Mouse (Mus musculus) erythroblast, embryonic 14.5 days (primary cell): ENCODE measurements around the gene Sntb2. TPM values are rescaled to one million over a fixed set of nuclear protein-coding genes. Genes with fewer than 3 reads are reported as not detected.

Experiments
- H3K27me3 ChIP-seq: 2 replicates; pipeline ENCODE4 v1.6.1; 2012; ENCODE audit warnings: inconsistent platforms; ENCODE audit not compliant: control insufficient read depth
- H3K36me3 ChIP-seq: 2 replicates; pipeline ENCODE4 v1.6.1; 2012; ENCODE audit warnings: mild to moderate bottlenecking, inconsistent platforms; ENCODE audit not compliant: control insufficient read depth
- H3K4me1 ChIP-seq: 2 replicates; pipeline ENCODE4 v1.6.1; 2012; ENCODE audit warnings: inconsistent platforms; ENCODE audit not compliant: control insufficient read depth
- H3K4me3 ChIP-seq: replicated peaks from 2 replicates; pipeline ENCODE3; 2012; ENCODE audit warnings: moderate library complexity, mild to moderate bottlenecking, inconsistent platforms
- H3K9me3 ChIP-seq: 2 replicates; pipeline ENCODE4 v1.6.1; 2012; ENCODE audit warnings: low read length, inconsistent platforms, mixed read lengths; ENCODE audit not compliant: control insufficient read depth
- GATA1 ChIP-seq: IDR thresholded peaks from 2 replicates; pipeline ENCODE4 v1.6.1; 2012; ENCODE audit warnings: low read length, inconsistent platforms, mixed read lengths
- TAL1 ChIP-seq: IDR thresholded peaks from 3 replicates; pipeline ENCODE4 v1.6.1; 2012; ENCODE audit warnings: low read length, inconsistent platforms, mixed read lengths
- polyA plus RNA-seq: library from polyadenylated mRNA; stranded (reverse); fragments of >175 nt; gene quantifications from 2 replicates; pipeline ENCODE4 v1.2.3, GENCODE M21; 2012

Sntb2 gene
- 0.01 and 0.08 TPM in 2 replicates for polyA plus RNA-seq

- Histone ChIP-seq H3K36me3 (no peaks in the 10 kb centered on the region), H3K4me1 (peaks cover 18% of the 10 kb centered on the region), H3K4me3 (peak within 1 kb of the TSS; percentile 65), H3K27me3 (peaks cover 68% of the 10 kb centered on the region), H3K9me3 (no peaks in the 10 kb centered on the region; the same call in 1 of the 2 replicates)
- TF ChIP-seq TAL1 = no peak
- TF ChIP-seq GATA1 = no peak
Observed at GRCm38 (mm10) chr8:106935324-106935869, at the start of gene Sntb2. Gene Sntb2 (plus strand): TSS chr8:106935750.

DNA sequence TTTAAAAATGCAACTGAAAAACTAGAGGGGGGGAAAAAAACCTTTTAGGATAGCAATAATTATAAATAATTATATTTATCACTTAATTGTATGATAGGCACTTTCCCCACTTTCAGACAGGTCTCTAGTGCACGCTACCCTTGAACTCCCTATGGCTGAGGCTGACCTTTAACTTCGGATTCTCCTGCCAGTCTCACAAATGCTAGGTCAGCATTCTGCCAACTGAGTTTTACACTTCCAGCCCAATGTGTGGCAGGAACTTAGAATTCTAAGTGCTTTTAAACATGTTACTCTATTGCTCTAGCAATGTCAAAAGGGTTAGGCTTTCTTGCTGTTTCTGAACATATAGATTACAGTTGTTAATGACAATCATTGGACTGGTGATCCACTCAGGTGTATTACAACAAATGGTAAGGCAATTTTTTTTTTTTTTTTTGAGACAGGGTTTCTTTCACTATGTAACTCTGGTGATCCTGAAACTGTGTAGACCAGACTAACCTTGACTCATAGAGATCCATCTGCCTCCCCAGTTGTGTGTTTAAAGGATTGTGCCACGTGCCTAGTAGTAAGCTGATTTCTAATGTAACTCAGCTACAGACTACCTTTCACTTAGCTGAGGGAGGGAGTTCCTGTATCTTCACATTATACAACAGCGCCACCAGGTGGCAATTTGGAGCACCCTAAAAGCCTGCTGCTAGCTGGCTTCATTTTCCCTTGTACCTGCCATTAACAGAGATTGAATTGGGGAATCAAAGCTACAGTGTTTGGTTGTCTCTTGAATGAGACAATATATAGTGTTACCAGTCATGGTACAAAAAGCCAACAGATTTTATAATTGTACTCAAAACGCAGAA lies 48.0 kb upstream of the Sntb2 start:
- peaks cover 57% of the 10 kb centered on the region for H3K36me3 ChIP-seq
- peaks cover 13% of the 10 kb centered on the region for H3K4me1 ChIP-seq
- H3K4me3 ChIP-seq = no peak overlapping the region
- H3K27me3 ChIP-seq = no peaks in the 10 kb centered on the region
- no peaks in the 10 kb centered on the region for H3K9me3 ChIP-seq
- TF ChIP-seq TAL1 = no peak
- TF ChIP-seq GATA1 = no peak

- peaks cover 18% of the 10 kb centered on the region for H3K4me1 ChIP-seq
- H3K4me3 ChIP-seq = no peak overlapping the region
- H3K36me3 ChIP-seq = peaks cover 46% of the 10 kb centered on the region
- no peaks in the 10 kb centered on the region for H3K27me3 ChIP-seq
- no peaks in the 10 kb centered on the region for H3K9me3 ChIP-seq
- TF ChIP-seq GATA1 (no peak), TAL1 (no peak)
Observed at GRCm38 (mm10) chr8:106888803-106889202, 46.7 kb upstream of the Sntb2 start.

- Histone ChIP-seq H3K36me3 (peaks cover 38% of the 10 kb centered on the region), H3K4me1 (peaks cover 32% of the 10 kb centered on the region), H3K9me3 (no peaks in the 10 kb centered on the region), H3K4me3 (peak overlapping the region; percentile 96), H3K27me3 (no peaks in the 10 kb centered on the region)
- TF ChIP-seq GATA1 (no peak), TAL1 (no peak)
Observed at GRCm38 (mm10) chr8:106892210-106892805, 43.2 kb upstream of the Sntb2 start.

DNA sequence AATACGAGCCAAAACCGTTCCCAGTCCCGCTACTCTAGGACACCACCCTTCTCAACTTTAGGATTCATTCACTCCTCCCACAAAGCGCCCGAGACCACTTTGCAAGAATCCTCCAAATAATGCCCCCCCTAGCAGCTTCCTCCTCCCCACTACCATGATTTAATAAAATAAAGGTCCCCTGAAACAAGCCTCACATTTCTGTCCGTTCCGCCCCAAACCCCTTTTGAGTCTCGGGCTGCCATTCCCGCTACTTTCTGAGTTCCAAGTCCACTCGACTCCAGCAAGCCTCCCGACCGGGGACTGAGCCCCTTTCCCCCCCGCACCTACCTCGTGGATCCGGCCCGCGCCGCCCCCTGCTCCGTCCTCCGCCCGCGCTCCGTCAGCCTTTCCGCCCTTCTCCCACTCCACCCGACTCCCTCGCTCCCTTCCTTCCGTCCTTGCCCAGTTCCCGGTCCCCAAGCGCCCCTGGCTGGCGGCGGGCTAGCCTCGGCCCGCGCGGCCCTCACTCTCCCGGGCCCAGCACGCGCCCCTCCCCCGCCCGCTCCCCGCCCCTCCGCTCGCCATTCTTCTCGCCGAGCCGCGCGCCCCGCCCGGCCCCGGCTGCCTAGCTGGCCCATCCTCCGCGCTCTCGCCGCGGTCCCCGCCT lies 42.6 kb upstream of the Sntb2 start:
- Histone ChIP-seq H3K36me3 (peaks cover 43% of the 10 kb centered on the region), H3K27me3 (no peaks in the 10 kb centered on the region), H3K4me3 (peak overlapping the region; percentile 96), H3K4me1 (peaks cover 32% of the 10 kb centered on the region), H3K9me3 (no peaks in the 10 kb centered on the region)
- TF ChIP-seq GATA1 (no peak), TAL1 (no peak)

- Histone ChIP-seq H3K27me3 (no peaks in the 10 kb centered on the region), H3K4me1 (peaks cover 32% of the 10 kb centered on the region), H3K9me3 (no peaks in the 10 kb centered on the region), H3K4me3 (peak within 1 kb of the TSS; percentile 96), H3K36me3 (peaks cover 47% of the 10 kb centered on the region)
- TF ChIP-seq GATA1 (no peak), TAL1 (no peak)
Observed at GRCm38 (mm10) chr8:106893481-106894156, 41.9 kb upstream of the Sntb2 start, which contains the start of gene Utp4. Gene Utp4 (plus strand): TSS chr8:106893636.

DNA sequence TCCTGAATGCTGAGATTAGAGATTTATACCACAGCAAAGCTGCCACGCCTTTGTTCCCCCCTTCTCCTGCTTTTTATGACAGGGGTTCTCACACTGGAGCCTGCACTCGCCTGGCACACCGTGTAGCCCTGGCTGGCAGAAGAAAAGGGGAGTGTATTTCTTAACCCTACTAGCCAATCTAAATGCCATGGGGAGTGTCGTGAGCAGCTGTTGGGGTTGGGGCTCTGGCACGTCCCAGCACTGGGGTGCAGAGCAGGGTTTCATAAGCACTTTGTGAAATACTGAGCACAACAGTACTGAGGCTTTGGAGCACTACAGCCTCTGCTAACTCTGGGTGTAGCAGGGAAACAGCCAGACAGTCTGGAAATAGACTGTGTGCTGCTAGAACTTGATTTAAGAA lies 36.1 kb upstream of the Sntb2 start:
- peaks cover 8% of the 10 kb centered on the region for H3K4me1 ChIP-seq
- H3K27me3 ChIP-seq = no peaks in the 10 kb centered on the region
- H3K9me3 ChIP-seq = no peaks in the 10 kb centered on the region
- H3K4me3 ChIP-seq = no peak overlapping the region
- TF ChIP-seq GATA1 (no peak), TAL1 (no peak)
- peaks cover 94% of the 10 kb centered on the region for H3K36me3 ChIP-seq

DNA sequence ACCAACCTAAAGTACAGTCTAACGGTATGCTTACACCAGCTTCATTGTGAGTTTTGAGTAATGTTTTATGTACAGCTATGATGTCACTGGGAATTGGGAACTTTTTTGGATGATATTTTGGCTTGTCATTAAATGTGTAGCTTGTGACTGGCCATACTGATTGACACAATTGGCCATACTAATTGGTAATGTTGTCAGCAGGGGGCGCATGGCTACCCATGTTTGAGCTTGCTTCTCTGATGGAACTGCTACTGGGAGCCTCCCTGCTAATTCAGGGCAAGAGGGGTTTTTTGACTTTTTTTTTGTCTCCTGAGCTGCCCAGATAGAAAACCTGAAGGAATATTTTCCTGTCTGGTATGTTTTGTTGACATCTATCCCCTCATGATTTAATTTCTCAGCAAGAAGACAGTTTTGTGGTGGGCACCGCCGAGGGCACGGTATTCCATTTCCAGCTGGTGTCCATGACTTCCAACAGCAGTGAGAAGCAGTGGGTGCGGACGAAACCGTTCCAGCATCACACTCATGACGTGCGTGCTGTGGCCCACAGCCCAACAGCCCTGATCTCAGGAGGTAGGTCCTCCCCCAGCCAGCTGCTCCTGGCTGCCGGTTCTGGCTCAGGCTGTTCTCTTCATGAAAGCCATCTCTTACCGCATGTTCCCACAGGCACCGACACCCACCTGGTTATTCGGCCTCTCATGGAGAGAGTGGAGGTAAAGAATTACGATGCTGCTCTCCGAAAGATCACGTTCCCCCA lies 29.6 kb upstream of the Sntb2 start:
- Histone ChIP-seq H3K27me3 (no peaks in the 10 kb centered on the region), H3K9me3 (no peaks in the 10 kb centered on the region), H3K4me3 (no peak overlapping the region), H3K4me1 (no peaks in the 10 kb centered on the region), H3K36me3 (peaks cover 90% of the 10 kb centered on the region)
- TF ChIP-seq TAL1 = no peak
- no peak for TF ChIP-seq GATA1
